Mouse (Mus musculus) hematopoietic stem cell, adult 5-6 weeks (primary cell): ENCODE results near the gene Ftsj1. TPM values are rescaled to one million over a fixed set of nuclear protein-coding genes. Genes with fewer than 3 reads are reported as not detected.

Experiments used
- ATAC-seq, 2 experiments: fragments of 125-278 bp in 1 of 2; replicated peaks in 1 of 2; 2 replicates each; pipeline ENCODE4 v1.8.0; 2016 to 2017; ENCODE audit warnings: inconsistent platforms in 2 of 2, mild to moderate bottlenecking in 2 of 2, moderate number of reproducible peaks in 2 of 2, low read depth in 1 of 2, moderate TSS enrichment in 1 of 2; ENCODE audit not compliant: low FRiP score in 2 of 2, poor library complexity in 2 of 2, severe bottlenecking in 2 of 2, insufficient read depth in 1 of 2, low TSS enrichment in 1 of 2
- total RNA-seq: library from RNA; stranded (forward); fragments of 172-1452, 232-1000 nt; gene quantifications from 2 replicates; pipeline ENCODE4 v1.2.3, GENCODE M21; 2017

The Ftsj1 gene
- total RNA-seq, result 17.3 and 25.9 TPM in 2 replicates

DNA sequence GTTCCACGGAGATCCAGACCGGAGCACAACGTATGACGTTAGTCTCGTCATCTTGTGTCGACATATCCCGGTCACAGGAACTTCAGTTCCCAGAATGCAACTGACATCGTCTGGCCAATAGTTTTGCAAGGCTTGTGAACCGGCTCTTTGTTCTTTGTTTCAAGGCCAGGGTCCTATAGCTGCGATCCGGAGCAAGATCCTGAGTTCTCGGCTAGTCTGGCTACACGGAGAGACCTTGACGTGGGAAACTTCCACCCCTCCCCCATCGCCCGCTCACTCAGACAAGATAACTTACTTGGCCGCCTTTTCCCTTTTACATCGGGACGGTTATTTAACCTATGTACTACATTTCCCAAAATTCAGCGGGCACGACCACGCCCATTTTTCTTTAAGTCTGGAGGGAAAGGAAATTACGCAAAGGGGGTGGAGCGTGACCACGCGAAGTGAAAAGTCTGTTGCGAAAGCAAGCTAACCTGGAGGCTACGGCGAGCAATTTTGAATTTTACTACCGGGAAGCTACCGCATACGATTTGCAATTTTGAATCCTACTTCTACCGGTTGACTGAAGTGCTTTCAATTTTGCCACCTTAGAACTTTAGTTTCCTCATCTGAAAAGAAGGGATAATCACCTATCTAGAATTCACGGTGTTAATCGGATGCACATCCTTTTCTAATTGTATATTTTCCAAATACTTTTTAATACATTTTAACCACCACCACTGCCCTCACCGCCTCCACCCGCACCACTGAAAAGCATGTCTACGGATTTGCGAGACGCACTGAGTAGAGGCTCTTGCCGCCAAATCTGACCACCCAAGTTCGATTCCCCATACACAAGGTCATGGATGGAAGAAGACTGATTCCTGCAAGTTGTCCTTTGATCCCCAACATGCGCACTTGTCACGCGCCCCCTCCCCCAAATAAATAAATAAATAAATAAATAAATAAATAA is at the start of gene Ftsj1:
Gene Ftsj1 (minus strand): TSS at position 73 of the 952 bp plus-strand sequence.
- ATAC-seq, result peak; percentile 96 to 97

DNA sequence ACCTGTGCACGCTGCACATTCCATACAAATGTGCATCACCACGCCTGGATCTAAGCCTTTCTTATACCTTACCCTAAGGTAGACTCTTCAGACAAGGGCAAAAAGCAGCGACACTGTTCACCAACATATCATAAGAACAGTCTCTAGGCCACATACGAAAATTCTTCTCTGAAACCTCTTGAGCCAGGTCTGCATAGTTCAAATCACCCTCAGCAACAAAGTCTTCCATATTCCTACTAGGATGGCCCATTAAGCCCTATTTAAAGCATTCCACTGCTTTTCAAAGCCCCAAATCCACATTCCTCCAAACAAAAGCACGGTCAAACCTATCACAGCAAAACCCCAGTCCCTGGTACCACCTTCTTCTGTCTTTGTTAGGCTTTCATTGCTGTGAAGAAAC is 36.4 kb upstream of the Ftsj1 start:
- ATAC-seq, result no peak

DNA sequence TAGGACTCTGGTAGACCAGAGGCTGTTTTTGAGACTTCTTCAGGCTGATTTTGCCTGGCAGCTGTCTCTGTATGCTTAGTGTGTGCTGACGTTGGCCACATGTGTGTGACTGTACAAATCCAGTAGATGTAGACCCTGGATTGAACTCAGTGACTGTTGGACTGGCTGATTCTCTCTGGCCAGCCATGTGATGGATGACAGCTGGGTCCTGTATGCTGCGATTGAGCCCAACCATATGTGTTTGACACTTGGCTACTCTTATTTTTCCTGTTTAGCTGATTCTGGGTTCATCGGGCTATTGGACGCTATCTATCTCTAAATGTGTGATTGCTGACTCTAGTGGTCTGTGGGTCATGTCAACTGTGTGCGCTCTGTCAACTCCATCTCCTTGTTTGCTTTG is 21.9 kb upstream of the Ftsj1 start:
- ATAC-seq, result no peak

DNA sequence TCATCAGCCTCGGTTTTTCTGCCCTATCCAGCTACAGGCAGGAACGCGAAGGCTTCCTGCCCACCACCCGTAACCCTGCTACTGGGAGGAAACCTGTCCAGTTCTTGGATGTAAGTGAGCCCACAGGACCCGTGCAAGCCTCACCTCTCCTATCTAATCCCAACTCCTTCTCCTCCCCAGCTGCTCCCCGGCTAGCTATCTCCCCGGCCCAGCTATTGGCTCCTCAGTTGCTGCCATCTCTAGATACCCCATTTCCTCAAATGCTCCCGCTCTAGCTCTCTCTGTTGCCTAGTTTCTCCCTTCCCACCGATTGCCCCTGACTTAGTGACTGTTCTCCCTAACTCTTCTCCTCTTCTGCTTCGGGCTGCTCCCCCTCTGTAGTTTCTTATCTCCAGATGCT is 19.8 kb upstream of the Ftsj1 start:
- peak in 1 of 2 experiments; percentile 42; a peak in 1 of 4 replicates for ATAC-seq

DNA sequence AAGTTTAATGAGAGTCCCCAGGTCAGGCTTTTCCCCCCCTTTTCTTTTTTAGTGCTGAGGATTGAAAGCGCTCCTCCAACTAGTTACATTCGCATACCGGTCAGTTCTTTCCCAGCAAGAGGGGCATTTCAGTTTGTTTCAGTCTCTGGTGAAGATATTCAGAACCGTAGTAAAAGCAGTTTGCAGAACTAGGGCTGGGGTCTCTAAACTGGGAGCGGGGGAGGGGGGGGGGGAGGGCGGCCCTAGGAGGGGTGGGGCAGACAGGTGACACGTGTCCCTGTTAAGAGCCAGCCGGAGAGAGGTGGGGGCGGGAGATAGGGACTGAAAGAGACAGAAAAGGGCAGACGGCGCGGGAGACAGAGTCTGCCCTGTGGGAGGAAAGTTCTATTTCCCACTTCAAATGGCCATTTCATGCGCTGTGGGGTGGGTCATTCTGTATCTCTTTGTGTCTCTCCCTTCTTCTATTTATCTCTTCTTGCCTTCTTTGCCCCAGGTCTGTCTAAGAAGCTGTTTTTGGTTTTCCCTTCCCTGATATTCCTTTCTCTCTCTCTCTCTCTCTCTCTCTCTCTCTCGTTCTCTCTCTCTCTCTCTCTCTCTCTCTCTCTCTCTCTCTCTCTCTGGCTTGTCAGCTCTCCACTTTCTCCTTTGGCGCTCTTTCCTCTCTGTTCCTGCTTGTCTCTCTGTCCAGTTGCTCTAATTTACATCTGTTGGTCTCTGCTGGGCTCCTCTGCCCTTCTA is 19.0 kb upstream of the Ftsj1 start, which contains the start of gene Slc38a5:
Gene Slc38a5 (plus strand): TSS at position 51 of the 738 bp plus-strand sequence.
- no peak for ATAC-seq

DNA sequence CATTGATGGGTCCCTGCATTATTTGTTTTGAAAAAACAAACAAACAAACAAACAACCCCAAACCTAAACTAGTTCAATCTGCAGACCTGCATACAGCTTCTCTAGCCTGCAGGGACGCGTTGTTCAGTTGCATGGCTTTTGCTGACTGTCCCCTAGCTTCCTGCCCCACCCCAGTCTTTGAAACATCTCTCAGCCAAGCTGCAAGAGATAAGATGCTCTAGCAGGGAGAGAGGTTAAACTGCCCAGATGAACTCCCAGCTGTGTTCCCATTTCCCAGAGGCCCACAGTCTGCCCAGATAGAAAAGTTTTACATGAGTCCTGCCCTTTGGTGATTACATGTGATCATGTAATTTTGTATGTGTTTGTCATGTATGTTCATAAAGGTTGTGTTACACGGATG is 12.0 kb upstream of the Ftsj1 start:
- ATAC-seq, result no peak

DNA sequence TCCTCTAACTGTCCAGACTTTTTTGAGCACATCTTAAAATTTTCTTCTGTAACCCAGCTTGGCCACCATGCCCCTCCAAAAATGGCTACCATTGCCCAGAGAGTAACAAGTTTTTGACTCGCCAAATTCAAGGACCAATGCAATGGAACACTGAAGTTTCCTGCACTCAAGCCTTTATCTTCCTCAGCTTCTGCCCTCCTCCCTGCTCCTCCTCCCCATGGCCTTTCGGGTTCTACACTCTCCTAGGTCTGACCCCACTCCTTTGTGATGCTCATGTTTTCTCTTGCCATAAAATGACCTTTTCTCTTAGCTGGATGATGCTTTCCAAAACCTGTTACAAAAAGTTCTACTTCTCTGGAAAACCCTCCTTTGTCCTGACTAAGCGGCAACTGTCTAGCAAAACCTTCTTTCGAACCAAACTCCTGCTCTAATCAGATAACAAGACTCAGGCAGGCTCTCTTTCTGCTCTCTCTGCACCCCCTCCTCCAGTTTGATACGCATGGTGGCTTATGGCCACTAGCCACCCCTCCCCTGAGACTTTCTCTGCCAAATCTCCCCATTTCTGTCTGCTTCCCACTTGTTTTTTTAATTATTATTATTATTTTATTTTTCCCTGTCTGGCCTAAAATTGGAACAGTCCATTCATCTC is 11.1 kb upstream of the Ftsj1 start:
- ATAC-seq, result no peak

DNA sequence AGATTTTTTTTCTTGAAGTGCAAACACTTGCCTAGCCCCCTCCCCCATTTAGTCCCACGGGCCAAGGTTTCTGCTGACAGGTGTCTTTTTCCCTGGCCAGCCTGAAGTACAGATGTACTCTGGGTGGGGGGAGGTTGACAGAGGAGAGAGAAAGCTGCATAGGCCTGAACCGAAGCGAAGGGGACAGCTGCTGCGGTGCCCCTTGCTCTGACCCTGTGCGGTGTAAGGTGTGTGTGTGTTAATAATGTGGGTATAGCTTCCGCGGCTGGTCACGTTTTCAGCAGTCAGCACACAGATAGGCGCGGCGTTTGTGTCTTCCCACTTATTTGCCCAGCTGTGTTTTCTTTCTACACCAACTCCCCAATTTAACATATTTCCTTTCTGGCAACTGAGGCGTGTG is 7.3 kb upstream of the Ftsj1 start:
- no peak for ATAC-seq

DNA sequence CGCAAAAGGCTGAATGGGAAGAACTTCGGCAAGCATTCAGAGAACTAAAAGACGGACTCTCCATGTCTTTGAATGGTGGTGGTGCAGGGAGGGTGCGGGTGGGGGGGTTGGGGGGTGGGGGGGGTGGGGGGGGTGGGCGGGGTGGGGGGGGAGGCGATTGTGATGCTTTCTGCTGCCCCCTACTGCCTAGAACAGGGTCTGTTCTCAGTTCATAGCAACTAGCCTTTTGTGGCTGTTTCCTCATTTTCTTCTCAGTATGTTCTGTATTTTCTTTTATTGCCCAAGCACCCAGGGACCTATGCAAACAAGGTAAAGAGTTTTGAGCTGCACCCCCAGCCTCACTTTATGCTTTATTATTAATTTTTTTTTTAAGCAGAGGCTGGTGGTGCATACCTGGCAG is 3.6 kb upstream of the Ftsj1 start:
- ATAC-seq, result no peak

DNA sequence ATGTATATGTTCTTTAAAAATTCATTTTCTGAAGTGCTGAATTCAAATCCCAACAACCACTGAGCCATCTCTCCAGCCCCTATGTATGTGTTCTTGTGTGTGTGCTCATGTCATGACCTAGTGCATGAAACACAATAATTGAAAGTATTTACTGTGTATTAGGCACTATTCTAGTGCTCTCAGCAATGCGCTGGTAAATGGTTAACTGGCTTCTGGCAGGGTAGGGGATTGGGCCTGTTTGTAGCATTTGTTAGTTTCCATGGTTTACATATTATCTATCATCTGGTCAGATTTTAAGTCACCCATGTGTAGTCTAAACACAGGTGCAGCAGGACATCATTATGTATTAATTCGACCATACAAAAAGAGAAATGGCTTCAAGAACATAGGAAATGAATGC is 1.5 kb upstream of the Ftsj1 start:
- no peak for ATAC-seq

DNA sequence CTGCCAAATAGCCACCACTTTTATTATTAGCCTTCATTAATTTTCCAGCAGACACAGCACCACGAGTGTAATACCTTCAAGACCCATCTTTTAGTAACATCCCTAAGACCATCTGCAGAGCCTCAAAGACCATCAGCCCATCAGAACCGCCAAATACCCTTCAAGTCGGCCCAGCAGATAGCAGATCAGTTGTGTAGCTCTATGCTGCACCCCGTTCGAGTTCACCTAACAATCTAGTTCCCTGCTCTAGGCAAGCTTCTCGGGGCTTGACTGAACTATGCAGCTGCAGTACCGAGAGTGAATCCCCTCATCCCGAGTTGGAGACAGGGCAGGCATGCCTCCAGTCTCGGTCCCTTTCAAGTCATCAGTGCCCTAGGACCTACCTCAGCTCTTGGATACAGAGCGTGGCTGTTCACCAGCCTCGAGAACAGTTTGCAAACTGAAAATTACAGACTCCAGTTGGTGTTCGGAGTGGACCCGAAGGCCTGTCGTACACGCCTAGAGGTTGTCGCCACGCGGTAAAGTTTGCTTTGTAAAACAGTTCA is 345 bp downstream of the Ftsj1 start:
- peak in 1 of 2 experiments; percentile 19; a peak in 2 of 4 replicates for ATAC-seq

DNA sequence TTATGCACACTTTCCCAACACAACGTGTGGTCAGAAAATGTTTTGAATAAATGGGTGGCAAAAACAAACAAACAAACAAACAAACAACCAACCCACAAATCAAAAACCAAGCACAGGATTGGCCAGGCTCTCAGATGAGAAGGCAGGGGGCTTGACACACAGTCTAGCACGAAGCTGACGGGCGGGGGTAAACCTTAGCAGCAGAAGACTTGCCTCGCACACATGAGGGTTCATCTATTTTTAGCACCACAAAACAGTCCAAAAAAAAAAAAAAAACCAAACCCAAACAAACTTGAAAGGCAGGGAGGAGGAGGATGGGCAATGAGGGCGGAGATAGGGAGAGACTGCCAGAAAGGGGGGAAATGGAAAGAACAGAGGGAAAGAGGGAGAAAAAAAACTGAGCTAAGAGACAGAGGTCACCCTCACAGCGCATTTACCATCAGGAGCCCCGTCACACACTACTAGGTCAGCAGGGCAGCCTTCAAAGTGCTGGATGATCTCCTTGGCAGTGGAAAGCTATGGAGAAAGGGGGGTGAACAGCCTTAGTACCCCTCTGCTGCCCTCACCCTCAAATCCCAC is 3.6 kb downstream of the Ftsj1 start:
- no peak for ATAC-seq

DNA sequence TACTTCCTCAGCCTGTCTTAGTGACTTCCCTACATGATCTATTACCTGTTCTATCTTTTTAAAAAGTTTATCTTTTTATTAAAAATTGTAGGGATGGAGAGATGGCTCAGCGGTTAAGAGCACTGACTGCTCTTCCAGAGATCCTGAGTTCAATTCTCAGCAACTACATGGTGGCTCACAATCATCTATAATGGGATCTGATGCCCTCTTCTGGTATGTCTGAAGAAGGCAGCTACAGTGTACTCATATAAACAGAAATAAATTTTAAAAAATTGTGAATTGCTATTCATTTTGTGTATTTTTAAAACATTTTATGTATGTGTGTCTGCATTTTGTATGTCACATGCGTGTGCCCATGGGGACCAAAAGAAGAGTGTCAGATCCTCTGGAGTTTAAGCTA is 4.5 kb downstream of the Ftsj1 start:
- ATAC-seq, result no peak

DNA sequence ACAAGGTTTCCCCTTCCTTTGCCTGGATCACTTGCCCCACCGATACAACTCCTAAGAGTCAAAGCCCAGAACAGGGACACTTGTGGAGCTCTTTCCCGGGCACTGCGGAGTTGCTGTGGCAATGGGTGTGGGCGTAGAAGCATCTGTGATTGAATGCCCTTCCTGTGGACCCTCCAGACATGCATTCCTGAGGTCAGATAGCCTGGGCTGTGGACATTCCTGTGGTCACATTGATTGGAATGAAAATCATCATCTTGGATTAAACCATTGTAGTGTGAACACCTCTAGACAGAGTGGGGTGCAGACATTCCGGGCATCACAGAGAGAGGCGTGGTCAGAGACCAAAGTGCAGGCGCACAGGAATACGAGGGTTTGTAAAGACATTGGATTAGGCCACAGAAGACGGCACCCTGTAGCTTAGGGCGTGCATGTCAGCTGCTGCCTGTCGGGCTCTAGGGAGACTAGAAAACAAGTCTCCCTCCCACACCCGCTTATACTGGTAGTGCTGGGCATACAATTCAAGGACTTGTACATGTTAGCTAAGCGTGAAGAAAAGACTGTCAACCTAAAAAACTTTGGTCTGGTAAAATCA is 13.3 kb downstream of the Ftsj1 start:
- ATAC-seq, result no peak

DNA sequence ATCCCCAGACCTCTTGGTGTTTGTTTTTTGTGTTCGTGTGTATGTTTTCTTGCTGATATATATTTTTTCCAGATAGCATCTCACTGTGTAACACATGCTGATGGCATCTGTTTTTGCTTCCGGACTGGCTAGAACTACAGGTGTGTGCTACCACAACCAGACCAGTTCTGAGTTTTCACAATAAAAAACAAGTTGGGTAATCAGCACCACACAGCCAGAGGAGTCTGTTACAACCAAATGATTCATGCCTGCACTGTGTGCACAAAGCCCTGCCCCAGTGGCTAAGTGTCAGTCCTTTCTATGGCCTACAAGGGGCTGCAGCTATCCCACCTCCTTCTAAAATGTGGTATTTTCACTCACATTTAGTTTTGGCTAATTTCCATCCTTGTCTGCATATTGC is 15.5 kb downstream of the Ftsj1 start:
- ATAC-seq, result no peak

DNA sequence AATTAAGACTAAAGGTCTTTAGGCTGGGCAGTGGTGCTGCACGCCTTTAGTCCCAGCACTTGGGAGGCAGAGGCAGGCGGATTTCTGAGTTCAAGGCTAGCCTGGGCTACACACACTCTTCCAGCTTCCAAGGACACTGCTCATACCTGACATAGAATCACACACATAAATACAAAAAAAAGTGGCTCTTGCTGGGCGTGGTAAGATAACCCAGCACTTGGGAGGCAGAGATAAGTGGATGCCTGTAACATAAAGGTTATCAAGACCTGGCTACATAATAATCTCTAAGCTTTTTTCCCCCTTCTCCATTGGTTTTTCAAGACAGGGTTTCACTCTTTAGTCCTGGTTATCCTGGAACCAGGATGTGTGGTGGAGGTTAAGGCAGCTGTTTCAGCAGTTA is 18.6 kb downstream of the Ftsj1 start:
- ATAC-seq, result no peak

DNA sequence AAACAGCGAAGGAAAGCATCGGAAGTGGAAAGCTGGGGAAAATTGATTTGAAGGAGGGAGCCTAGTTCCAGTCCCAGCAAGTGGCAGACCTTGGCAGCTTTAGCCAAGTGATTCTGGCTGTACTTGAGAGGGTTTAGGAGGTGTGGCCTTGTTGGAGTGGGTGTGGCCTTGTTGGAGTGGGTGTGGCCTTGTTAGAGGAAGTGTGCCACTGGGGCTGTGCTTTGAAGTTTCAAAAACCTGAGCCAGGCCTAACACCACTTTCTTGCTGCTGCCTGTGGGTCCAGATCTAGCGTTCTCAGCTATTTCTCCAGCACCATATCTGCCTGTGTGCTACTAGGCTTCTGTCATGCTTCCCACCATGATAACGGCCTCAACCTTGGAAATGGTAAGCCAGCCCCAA is 21.9 kb downstream of the Ftsj1 start:
- ATAC-seq, result no peak
